Mouse (Mus musculus): ENCODE data around the gene Sf3b3. TPM values are rescaled to one million over a fixed set of nuclear protein-coding genes. Genes with fewer than 3 reads are reported as not detected.
"Not testable (repeated sequence)": the region's sequence is repeated elsewhere in the genome, so short reads cannot be mapped to it uniquely, and the experiment has no call there.

Sf3b3 gene
- total and polyA plus RNA-seq, 2 experiments: 12.1 to 20.6 TPM

DNA sequence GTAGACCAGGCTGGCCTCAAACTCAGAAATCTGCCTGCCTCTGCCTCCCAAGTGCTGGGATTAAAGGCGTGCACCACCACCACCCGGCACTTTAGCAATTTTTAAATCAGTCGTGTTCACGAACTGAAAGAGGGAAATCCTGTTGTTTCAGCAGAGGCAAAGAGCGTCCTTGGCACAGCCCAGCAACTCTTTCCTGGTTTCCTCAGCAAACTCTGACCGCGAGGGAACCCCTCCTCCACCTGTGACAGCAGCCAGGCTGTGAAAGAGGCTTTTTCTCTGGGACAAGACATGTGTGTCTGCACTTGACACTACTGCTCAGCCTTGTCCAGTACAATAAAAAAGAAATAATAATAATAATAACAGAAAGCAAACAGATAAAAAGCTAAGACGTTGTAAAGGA, 59.7 kb downstream of the Sf3b3 start:
- Histone ChIP-seq H3K4me1 (ENCODE audit: control insufficient read depth, insufficient read depth, low read length) (no peaks in the 10 kb centered on the region), H3K36me3 (ENCODE audit: control insufficient read depth, insufficient read depth, low read length) (no peaks in the 10 kb centered on the region), H3K79me2 (ENCODE audit: control insufficient read depth, insufficient read depth, low read length) (no peaks in the 10 kb centered on the region), H3K9ac (ENCODE audit: low read depth, low read length) (no peak overlapping the region), H3K4me3 (ENCODE audit: insufficient read depth, low read depth, low read length) (no peak overlapping the region), H3K27me3 (ENCODE audit: control insufficient read depth, insufficient read depth, low read length) (no peaks in the 10 kb centered on the region), H3K27ac (replicated peaks; ENCODE audit: insufficient read depth, low read depth, low read length) (no peak overlapping the region)
- TF ChIP-seq CTCF (IDR thresholded peaks at IDR 0.05; ENCODE audit: low read depth, low read length) (no peak), POLR2A (IDR thresholded peaks at IDR 0.05; ENCODE audit: extremely low read depth, insufficient read depth, low read length) (no peak)
- WGBS: 68% methylated on average over 8 of the region's 8 CpGs
- DNase-seq (ENCODE audit: extremely low read depth, low read depth, low spot score): no peak

DNA sequence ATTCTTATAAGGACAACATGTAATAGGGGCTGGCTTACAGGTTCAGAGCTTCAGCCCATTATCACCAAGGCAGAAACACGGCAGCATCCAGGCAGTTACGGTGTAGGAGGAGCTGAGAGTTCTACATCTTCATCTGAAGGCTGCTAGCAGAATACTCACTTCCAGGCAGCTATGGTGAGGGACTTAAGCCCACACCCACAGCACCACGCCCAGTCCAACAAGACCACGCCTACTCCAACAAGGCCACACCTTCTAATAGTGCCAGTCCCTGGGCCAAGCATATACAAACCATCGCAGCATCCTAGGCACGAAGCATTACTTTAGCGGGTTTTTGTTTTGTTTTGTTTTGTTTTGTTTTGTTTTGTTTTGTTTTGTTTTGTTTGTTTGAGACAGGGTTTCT, 60.1 kb downstream of the Sf3b3 start:
- 88% methylated on average over 7 of the region's 7 CpGs for WGBS
- not testable (repeated sequence) for H3K79me2 ChIP-seq (ENCODE audit: control insufficient read depth, insufficient read depth, low read length); H3K9ac ChIP-seq (ENCODE audit: low read depth, low read length); H3K27ac ChIP-seq (replicated peaks; ENCODE audit: insufficient read depth, low read depth, low read length); H3K36me3 ChIP-seq (ENCODE audit: control insufficient read depth, insufficient read depth, low read length); H3K4me1 ChIP-seq (ENCODE audit: control insufficient read depth, insufficient read depth, low read length); H3K27me3 ChIP-seq (ENCODE audit: control insufficient read depth, insufficient read depth, low read length); DNase-seq (ENCODE audit: extremely low read depth, low read depth, low spot score); H3K4me3 ChIP-seq (ENCODE audit: insufficient read depth, low read depth, low read length)

DNA sequence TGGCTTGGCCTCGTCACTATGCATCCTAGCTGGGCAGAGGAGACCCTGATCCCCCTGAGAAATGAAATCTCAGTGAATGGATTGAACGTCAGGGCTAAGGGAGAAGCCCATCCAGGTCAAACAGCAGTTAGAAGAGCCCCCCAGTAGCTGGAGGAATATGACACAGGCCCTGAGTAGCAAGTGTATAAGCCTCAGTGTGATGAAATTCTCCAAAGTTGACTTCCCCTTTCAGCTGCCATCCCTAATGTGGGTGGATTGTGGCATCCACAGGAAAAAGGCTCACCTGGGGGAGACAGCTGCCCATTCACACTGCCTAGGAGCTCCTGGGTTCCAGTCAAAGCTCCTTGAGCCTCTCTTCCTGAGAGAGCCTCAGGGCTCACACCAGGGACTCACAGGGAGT, 61.2 kb downstream of the Sf3b3 start:
- Histone ChIP-seq H3K36me3 (ENCODE audit: control insufficient read depth, insufficient read depth, low read length) (no peaks in the 10 kb centered on the region), H3K27ac (replicated peaks; ENCODE audit: insufficient read depth, low read depth, low read length) (no peak overlapping the region), H3K4me1 (ENCODE audit: control insufficient read depth, insufficient read depth, low read length) (no peaks in the 10 kb centered on the region), H3K4me3 (ENCODE audit: insufficient read depth, low read depth, low read length) (no peak overlapping the region), H3K9ac (ENCODE audit: low read depth, low read length) (no peak overlapping the region), H3K27me3 (ENCODE audit: control insufficient read depth, insufficient read depth, low read length) (no peaks in the 10 kb centered on the region), H3K79me2 (ENCODE audit: control insufficient read depth, insufficient read depth, low read length) (no peaks in the 10 kb centered on the region)
- TF ChIP-seq CTCF (IDR thresholded peaks at IDR 0.05; ENCODE audit: low read depth, low read length): no peak
- no peak for TF ChIP-seq POLR2A (IDR thresholded peaks at IDR 0.05; ENCODE audit: extremely low read depth, insufficient read depth, low read length)
- no peak for DNase-seq (ENCODE audit: extremely low read depth, low read depth, low spot score)
- 91% methylated on average over 2 of the region's 2 CpGs for WGBS

GRCm38 (mm10) chr8:110779924-110780718, 66.5 kb downstream of the Sf3b3 start:
- H3K27me3 ChIP-seq (ENCODE audit: control insufficient read depth, insufficient read depth, low read length): no peaks in the 10 kb centered on the region
- no peaks in the 10 kb centered on the region for H3K36me3 ChIP-seq (ENCODE audit: control insufficient read depth, insufficient read depth, low read length)
- no peak for DNase-seq (ENCODE audit: extremely low read depth, low read depth, low spot score)
- no peak overlapping the region for H3K27ac ChIP-seq (replicated peaks; ENCODE audit: insufficient read depth, low read depth, low read length)
- no peak overlapping the region for H3K9ac ChIP-seq (ENCODE audit: low read depth, low read length)
- TF ChIP-seq CTCF (IDR thresholded peaks at IDR 0.05; ENCODE audit: low read depth, low read length): no peak
- no peak for TF ChIP-seq POLR2A (IDR thresholded peaks at IDR 0.05; ENCODE audit: extremely low read depth, insufficient read depth, low read length)
- WGBS: 88% methylated on average over 13 of the region's 13 CpGs
- no peaks in the 10 kb centered on the region for H3K4me1 ChIP-seq (ENCODE audit: control insufficient read depth, insufficient read depth, low read length)
- H3K79me2 ChIP-seq (ENCODE audit: control insufficient read depth, insufficient read depth, low read length): no peaks in the 10 kb centered on the region
- H3K4me3 ChIP-seq (ENCODE audit: insufficient read depth, low read depth, low read length): no peak overlapping the region

- Histone ChIP-seq H3K27ac (replicated peaks; ENCODE audit: insufficient read depth, low read depth, low read length) (no peak overlapping the region), H3K4me3 (ENCODE audit: insufficient read depth, low read depth, low read length) (no peak overlapping the region), H3K9ac (ENCODE audit: low read depth, low read length) (no peak overlapping the region), H3K79me2 (ENCODE audit: control insufficient read depth, insufficient read depth, low read length) (no peaks in the 10 kb centered on the region), H3K4me1 (ENCODE audit: control insufficient read depth, insufficient read depth, low read length) (no peaks in the 10 kb centered on the region), H3K27me3 (ENCODE audit: control insufficient read depth, insufficient read depth, low read length) (no peaks in the 10 kb centered on the region), H3K36me3 (ENCODE audit: control insufficient read depth, insufficient read depth, low read length) (no peaks in the 10 kb centered on the region)
- no peak for DNase-seq (ENCODE audit: extremely low read depth, low read depth, low spot score)
- TF ChIP-seq POLR2A (IDR thresholded peaks at IDR 0.05; ENCODE audit: extremely low read depth, insufficient read depth, low read length): no peak
- 0 out of 2 replicates have a peak, but pooled peaks have one; percentile 4 for TF ChIP-seq CTCF (IDR thresholded peaks at IDR 0.05; ENCODE audit: low read depth, low read length)
- WGBS: 100% methylated on average over 3 of the region's 3 CpGs
Observed at GRCm38 (mm10) chr8:110776335-110776734, 70.3 kb downstream of the Sf3b3 start.

DNA sequence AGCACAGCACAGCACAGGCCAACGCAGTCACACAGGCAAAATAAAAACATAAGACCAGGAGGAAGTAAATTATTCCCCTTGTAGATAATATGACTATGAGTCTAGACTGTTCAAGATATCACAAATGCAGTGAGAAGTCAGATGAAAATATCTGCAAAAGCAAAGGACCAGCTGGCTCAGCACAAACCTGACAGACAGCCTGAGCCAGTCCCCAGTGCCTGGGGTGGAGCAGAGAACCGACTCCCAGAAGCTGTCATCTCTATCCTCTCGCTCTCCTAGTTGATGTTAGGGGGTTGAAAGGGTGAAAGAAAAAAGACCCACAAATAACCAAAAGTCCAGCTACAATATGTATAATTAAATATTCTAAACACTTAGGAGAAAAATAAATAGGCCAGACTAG, 70.9 kb downstream of the Sf3b3 start:
- Histone ChIP-seq H3K4me3 (ENCODE audit: insufficient read depth, low read depth, low read length) (no peak overlapping the region), H3K27ac (replicated peaks; ENCODE audit: insufficient read depth, low read depth, low read length) (no peak overlapping the region), H3K36me3 (ENCODE audit: control insufficient read depth, insufficient read depth, low read length) (no peaks in the 10 kb centered on the region), H3K4me1 (ENCODE audit: control insufficient read depth, insufficient read depth, low read length) (no peaks in the 10 kb centered on the region), H3K9ac (ENCODE audit: low read depth, low read length) (no peak overlapping the region), H3K79me2 (ENCODE audit: control insufficient read depth, insufficient read depth, low read length) (no peaks in the 10 kb centered on the region), H3K27me3 (ENCODE audit: control insufficient read depth, insufficient read depth, low read length) (no peaks in the 10 kb centered on the region)
- TF ChIP-seq CTCF (IDR thresholded peaks at IDR 0.05; ENCODE audit: low read depth, low read length) (no peak), POLR2A (IDR thresholded peaks at IDR 0.05; ENCODE audit: extremely low read depth, insufficient read depth, low read length) (no peak)
- WGBS: 85% methylated on average over 3 of the region's 3 CpGs
- no peak for DNase-seq (ENCODE audit: extremely low read depth, low read depth, low spot score)

Measured in liver, adult 2 months (tissue).